Mouse (Mus musculus) Muller cell, postnatal 12 days (primary cell): ENCODE results near the gene Myo1a.

ENCODE experiments used
- DNase-seq: peaks from one replicate; pipeline ENCODE4 v3.0.0-alpha.2; 2015; ENCODE audit errors: inconsistent ontology term

Myo1a gene

GRCm38 (mm10) chr10:127728437-127728836, 23.5 kb downstream of the Myo1a start:
- DNase-seq, result no peak

- DNase-seq, result no peak
Observed at GRCm38 (mm10) chr10:127730285-127730932, 25.4 kb downstream of the Myo1a start.

GRCm38 (mm10) chr10:127730933-127731310, 26.0 kb downstream of the Myo1a start:
- DNase-seq, result no peak

- no peak for DNase-seq
Observed at GRCm38 (mm10) chr10:127731397-127731796, 26.4 kb downstream of the Myo1a start.

GRCm38 (mm10) chr10:127734434-127734833, 29.5 kb downstream of the Myo1a start:
- DNase-seq, result peak; percentile 26

GRCm38 (mm10) chr10:127736266-127736665, 31.3 kb downstream of the Myo1a start:
- no peak for DNase-seq

- no peak for DNase-seq
Observed at GRCm38 (mm10) chr10:127736916-127737315, 31.9 kb downstream of the Myo1a start.

- no peak for DNase-seq
Observed at GRCm38 (mm10) chr10:127737552-127737951, 32.6 kb downstream of the Myo1a start.

GRCm38 (mm10) chr10:127738151-127738882, 33.3 kb downstream of the Myo1a start:
- DNase-seq, result no peak

- peak; percentile 87 for DNase-seq
Observed at GRCm38 (mm10) chr10:127739083-127739660, 34.2 kb downstream of the Myo1a start, which contains the start of gene Zbtb39. Gene Zbtb39 (plus strand): TSS chr10:127739538.

- DNase-seq, result peak; percentile 59
Observed at GRCm38 (mm10) chr10:127739661-127740161, 34.7 kb downstream of the Myo1a start.

- peak; percentile 27 for DNase-seq
Observed at GRCm38 (mm10) chr10:127744661-127745060, 39.7 kb downstream of the Myo1a start.

GRCm38 (mm10) chr10:127745886-127746285, 40.9 kb downstream of the Myo1a start:
- DNase-seq, result no peak

- DNase-seq, result no peak
Observed at GRCm38 (mm10) chr10:127747254-127747653, 42.3 kb downstream of the Myo1a start.

- no peak for DNase-seq
Observed at GRCm38 (mm10) chr10:127748847-127749612, 44.1 kb downstream of the Myo1a start.

- no peak for DNase-seq
Observed at GRCm38 (mm10) chr10:127750136-127750777, 45.3 kb downstream of the Myo1a start.

- no peak for DNase-seq
Observed at GRCm38 (mm10) chr10:127751548-127751947, 46.6 kb downstream of the Myo1a start, which contains the start of gene Gpr182. Gene Gpr182 (minus strand): TSS chr10:127751732.

- no peak for DNase-seq
Observed at GRCm38 (mm10) chr10:127754566-127755166, 49.7 kb downstream of the Myo1a start.

GRCm38 (mm10) chr10:127755246-127755645, 50.3 kb downstream of the Myo1a start:
- no peak for DNase-seq

GRCm38 (mm10) chr10:127755770-127756468, 50.9 kb downstream of the Myo1a start:
- DNase-seq, result no peak
